Mouse (Mus musculus) ES-E14 (cell line): ENCODE data around the gene Ergic1. TPM values are rescaled to one million over a fixed set of nuclear protein-coding genes. Genes with fewer than 3 reads are reported as not detected.
A peak's percentile ranks its signal among the peaks of the same experiment; 100 is the strongest.

ENCODE experiments used
- DNase-seq: peaks from one replicate; pipeline ENCODE4 v3.0.0-alpha.2; 2013; ENCODE audit warnings: low read depth, low spot score
- H3K27ac ChIP-seq: 2 replicates; pipeline ENCODE4 v1.5.1; 2012; ENCODE audit warnings: low read depth, mild to moderate bottlenecking, low read length, moderate library complexity, mixed read lengths; ENCODE audit not compliant: poor library complexity, insufficient read depth, severe bottlenecking
- H3K36me3 ChIP-seq: 2 replicates; pipeline ENCODE4 v1.6.1; 2012; ENCODE audit warnings: mild to moderate bottlenecking, low read length, moderate library complexity, mixed read lengths; ENCODE audit not compliant: control insufficient read depth, poor library complexity, insufficient read depth, severe bottlenecking
- H3K4me1 ChIP-seq, 2 experiments: fragments of 150-350 bp in 1 of 2; sonication (generic) in 1 of 2; 2 replicates each; pipeline ENCODE4 v1.6.1; 2012; ENCODE audit warnings: low read length in 2 of 2, mild to moderate bottlenecking in 1 of 2, mixed read lengths in 1 of 2; ENCODE audit not compliant: control insufficient read depth in 2 of 2, insufficient read depth in 2 of 2, poor library complexity in 1 of 2
- H3K4me3 ChIP-seq, 2 experiments: fragments of 150-350 bp in 1 of 2; sonication (generic) in 1 of 2; 2 replicates each; pipeline ENCODE4 v1.5.1; 2012; ENCODE audit warnings: low read length in 2 of 2, low read depth in 1 of 2, mild to moderate bottlenecking in 1 of 2, mixed read lengths in 1 of 2; ENCODE audit not compliant: insufficient read depth in 1 of 2, poor library complexity in 1 of 2, severe bottlenecking in 1 of 2
- H3K9ac ChIP-seq: 2 replicates; pipeline ENCODE4 v1.6.1; 2012; ENCODE audit warnings: low read depth, mild to moderate bottlenecking, low read length, mixed read lengths; ENCODE audit not compliant: poor library complexity, insufficient read depth, severe bottlenecking
- H3K9me3 ChIP-seq: fragments of 150-350 bp; sonication (generic); 2 replicates; pipeline ENCODE4 v1.6.1; 2012; ENCODE audit warnings: low read depth, mild to moderate bottlenecking, low read length; ENCODE audit not compliant: control insufficient read depth, insufficient read depth
- CHD2 ChIP-seq: IDR thresholded peaks from 2 replicates; pipeline ENCODE4 v1.6.1; 2014; ENCODE audit warnings: mild to moderate bottlenecking, low read depth, low read length, inconsistent platforms
- HCFC1 ChIP-seq: IDR thresholded peaks from 2 replicates; pipeline ENCODE4 v1.6.1; 2012; ENCODE audit warnings: low read length, inconsistent platforms, borderline replicate concordance; ENCODE audit not compliant: insufficient read depth
- MAFK ChIP-seq: IDR thresholded peaks from 2 replicates; pipeline ENCODE4 v1.6.1; 2014; ENCODE audit warnings: mild to moderate bottlenecking, low read depth, low read length, inconsistent platforms; ENCODE audit not compliant: insufficient read depth
- ZC3H11A ChIP-seq: IDR thresholded peaks from 2 replicates; pipeline ENCODE4 v1.6.1; 2012; ENCODE audit warnings: low read depth, mild to moderate bottlenecking, inconsistent platforms, low read length, borderline replicate concordance
- ZNF384 ChIP-seq: IDR thresholded peaks from 2 replicates; pipeline ENCODE4 v1.6.1; 2012; ENCODE audit warnings: low read depth, low read length, inconsistent platforms
- in situ Hi-C, 2 experiments: fragments of 600-800 bp; cut with MboI; formaldehyde crosslinking; loops; one replicate each; pipeline ENCODE4 v1.15.1; 2025; ENCODE audit warnings: low sequenced_read_pairs in 2 of 2, inconsistent platforms in 1 of 2; ENCODE audit not compliant: unreplicated experiment in 2 of 2
- total RNA-seq: library from RNA; depleted of rRNA; stranded (reverse); fragments of 300-350 nt; gene quantifications from 2 replicates; pipeline ENCODE4 v1.2.3, GENCODE M21; 2012; rRNA removed

Gene Ergic1
- total RNA-seq, 1 experiment: 97.5 TPM

DNA sequence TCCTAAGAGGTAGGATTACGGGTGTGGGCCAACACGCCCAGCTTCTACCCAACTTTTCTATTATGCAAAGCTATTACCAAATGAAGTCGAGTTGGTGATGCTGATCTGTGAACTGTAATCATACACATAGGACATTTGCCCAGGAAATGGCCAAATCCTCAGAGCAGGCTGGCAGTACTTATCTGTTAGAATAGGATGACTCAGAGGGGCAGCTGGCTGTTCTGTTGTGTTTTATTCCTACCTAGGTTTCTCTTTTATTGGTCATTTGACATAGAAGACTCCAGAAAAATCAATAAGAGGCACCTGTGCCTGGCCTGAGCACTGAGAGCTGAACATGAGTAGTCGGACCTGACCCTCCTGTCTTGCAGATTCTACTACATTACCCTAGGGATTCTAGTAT is 141.3 kb downstream of the Ergic1 start:
- H3K4me1 ChIP-seq: peaks cover 6 to 9% of the 10 kb centered on the region in 2 experiments; a peak in 3 of 4 replicates
- TF ChIP-seq ZNF384: no peak
- H3K9ac ChIP-seq: no peak overlapping the region
- no peak for DNase-seq
- in situ Hi-C loops: no loop called here
- H3K4me3 ChIP-seq: no peak overlapping the region
- no peaks in the 10 kb centered on the region for H3K9me3 ChIP-seq
- no peak overlapping the region for H3K27ac ChIP-seq
- peaks cover 11% of the 10 kb centered on the region; the same call in 1 of the 2 replicates for H3K36me3 ChIP-seq

DNA sequence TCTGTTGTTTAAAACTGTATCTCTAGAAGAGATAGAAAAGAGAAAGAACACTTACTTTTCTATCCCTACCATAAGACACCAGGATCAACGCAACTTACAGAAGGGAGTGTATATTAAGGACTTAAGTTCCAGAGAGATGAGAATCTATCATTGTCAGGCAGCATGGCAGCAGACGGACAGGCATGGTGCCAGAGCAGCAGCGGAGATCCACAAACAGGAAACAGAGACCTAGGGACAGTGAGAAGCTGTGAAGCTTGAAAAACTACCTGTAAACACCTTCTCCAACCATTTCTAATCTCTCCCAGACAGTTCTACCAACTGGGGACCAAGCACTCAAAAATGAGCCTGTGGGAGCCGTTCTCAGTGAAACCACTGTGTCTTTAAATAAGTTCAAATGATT is 142.4 kb downstream of the Ergic1 start:
- DNase-seq: no peak
- H3K27ac ChIP-seq: no peak overlapping the region
- no peak overlapping the region for H3K9ac ChIP-seq
- no peaks in the 10 kb centered on the region for H3K9me3 ChIP-seq
- no peak overlapping the region for H3K4me3 ChIP-seq
- in situ Hi-C loops: no loop called here
- TF ChIP-seq ZC3H11A (no peak), CHD2 (no peak), MAFK (no peak), HCFC1 (no peak), ZNF384 (no peak)
- peaks cover 6 to 9% of the 10 kb centered on the region in 2 experiments; a peak in 3 of 4 replicates for H3K4me1 ChIP-seq
- H3K36me3 ChIP-seq: peaks cover 8% of the 10 kb centered on the region; the same call in 1 of the 2 replicates

DNA sequence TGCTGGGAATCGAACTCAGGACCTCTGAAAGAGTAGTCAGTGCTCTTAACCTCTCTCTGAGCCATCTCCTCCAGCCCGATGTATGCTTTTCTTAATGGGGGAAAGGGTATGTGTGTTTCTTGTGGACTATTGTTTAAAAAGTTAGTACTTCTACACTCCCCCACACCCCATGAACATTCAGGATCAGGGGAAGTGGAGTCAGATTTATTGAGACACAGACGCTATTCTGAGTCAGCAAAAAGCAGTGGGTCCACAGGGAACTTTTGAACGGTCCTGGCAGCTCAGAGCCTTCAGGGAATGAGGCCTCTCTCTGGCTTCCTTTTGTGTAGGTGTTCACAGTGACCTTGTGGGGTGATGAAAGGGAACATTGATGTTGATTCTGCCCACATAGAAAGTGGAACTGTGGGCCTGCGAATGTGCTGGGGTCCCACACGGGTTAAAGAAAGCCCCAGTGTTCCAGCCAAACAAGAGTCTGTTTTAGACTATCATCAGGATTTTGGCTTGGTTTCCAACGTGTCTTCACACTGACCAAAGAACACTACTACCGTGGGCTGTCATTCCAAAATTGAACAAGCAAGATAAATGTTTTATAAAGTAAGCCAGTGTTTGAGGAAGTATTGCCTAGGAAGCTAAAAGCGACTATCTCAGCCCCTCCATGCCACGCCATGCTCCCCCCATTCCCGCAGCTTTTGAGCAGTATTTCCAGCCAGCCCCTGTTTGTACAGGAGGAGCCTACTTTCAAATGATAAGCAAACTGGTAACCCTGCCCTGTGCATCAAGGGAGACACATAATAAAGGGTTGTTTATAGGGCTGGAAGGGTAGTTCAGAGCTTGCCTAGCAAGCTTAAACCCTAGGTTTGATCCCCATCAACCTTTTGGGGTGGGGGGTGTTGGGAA is 144.4 kb downstream of the Ergic1 start:
- Histone ChIP-seq H3K9ac (no peak overlapping the region), H3K4me3 (no peak overlapping the region), H3K9me3 (no peaks in the 10 kb centered on the region), H3K27ac (no peak overlapping the region), H3K36me3 (no peaks in the 10 kb centered on the region), H3K4me1 (peaks cover 6 to 13% of the 10 kb centered on the region in 2 experiments; a peak in 3 of 4 replicates)
- DNase-seq: no peak
- TF ChIP-seq MAFK: peak; percentile 82
- no peak for TF ChIP-seq ZNF384
- in situ Hi-C loops: no loop called here

Other genes with a start within 250 kb of the Ergic1 start
- gene Neurl1b, start 146.7 kb upstream of the Ergic1 start, total RNA-seq: 0.71 and 0.79 TPM in 2 replicates
- 20.0 and 21.2 TPM in 2 replicates for gene Dusp1, start 639 bp downstream of the Ergic1 start, total RNA-seq
- 252 and 291 TPM in 2 replicates for gene Atp6v0e, start 101.7 kb downstream of the Ergic1 start, total RNA-seq
- gene Crebrf, start 154.2 kb downstream of the Ergic1 start, total RNA-seq: 16.6 and 36.3 TPM in 2 replicates
- gene Bnip1, start 219.6 kb downstream of the Ergic1 start, total RNA-seq: 24.5 and 26.1 TPM in 2 replicates